Mouse (Mus musculus) T-cell, adult 2 months (primary cell): ENCODE results near the gene Otor.

Source experiments
- DNase-seq: peaks from one replicate; pipeline ENCODE4 v3.0.0; 2022; ENCODE audit warnings: low spot score

The Otor gene

DNA sequence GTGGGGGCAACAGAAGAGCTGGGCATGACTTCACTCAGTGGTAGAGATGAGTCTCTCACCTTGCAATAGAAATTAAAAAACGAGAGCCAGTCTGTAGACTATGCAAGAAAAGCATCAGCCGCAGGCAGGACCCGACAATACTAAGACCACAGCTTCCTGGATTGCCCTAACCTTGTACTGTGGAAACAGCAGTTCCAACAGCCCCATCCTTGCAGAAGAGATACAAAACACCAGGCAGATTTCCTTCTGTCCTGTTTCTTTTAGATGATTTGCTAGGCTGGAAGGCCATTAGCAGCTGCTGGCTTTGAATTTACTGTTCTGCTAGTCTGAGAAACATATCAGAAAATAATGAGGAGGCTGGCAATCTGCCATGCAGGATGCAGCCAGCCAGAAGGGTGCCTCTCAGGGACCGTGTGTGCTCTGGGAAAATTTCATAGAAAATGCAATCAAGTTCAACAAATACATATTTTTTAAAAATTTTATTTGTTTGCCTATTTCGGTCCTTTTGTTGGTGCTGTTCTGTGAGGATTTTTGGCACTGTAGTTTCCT is 52.9 kb downstream of the Otor start:
- no peak for DNase-seq
